Mouse (Mus musculus) cerebellum, postnatal 14 days (tissue): Measurements from ENCODE around the gene Tmem59.
A peak's percentile ranks its signal among the peaks of the same experiment; 100 is the strongest.

Experiments used
- DNase-seq, 2 experiments: peaks; one replicate each; pipeline ENCODE4 v3.0.0; 2021; ENCODE audit warnings: mixed read lengths in 2 of 2

Tmem59 gene

GRCm38 (mm10) chr4:107178182-107178829 lies at the start of gene Tmem59:
Tmem59 (plus strand) TSS chr4:107178399.
- DNase-seq: peak; percentile 98

GRCm38 (mm10) chr4:107129373-107129772 lies 48.8 kb upstream of the Tmem59 start:
- no peak for DNase-seq

- peak in 1 of 2 experiments; percentile 39 for DNase-seq
These were observed 47.7 kb upstream of the Tmem59 start for GRCm38 (mm10) chr4:107130534-107130933.

- no peak for DNase-seq
These were observed 43.3 kb upstream of the Tmem59 start for GRCm38 (mm10) chr4:107134891-107135290.

- no peak for DNase-seq
These were observed 42.5 kb upstream of the Tmem59 start for GRCm38 (mm10) chr4:107135663-107136062.

- DNase-seq: no peak
These were observed 41.7 kb upstream of the Tmem59 start for GRCm38 (mm10) chr4:107136531-107136930.

- no peak for DNase-seq
These were observed 39.0 kb upstream of the Tmem59 start for GRCm38 (mm10) chr4:107138948-107139835.

- no peak for DNase-seq
These were observed 38.2 kb upstream of the Tmem59 start for GRCm38 (mm10) chr4:107139836-107140631.

GRCm38 (mm10) chr4:107143511-107143910 lies 34.7 kb upstream of the Tmem59 start:
- DNase-seq: no peak

GRCm38 (mm10) chr4:107150991-107151390 lies 27.2 kb upstream of the Tmem59 start:
- DNase-seq: no peak

GRCm38 (mm10) chr4:107152571-107152970 lies 25.6 kb upstream of the Tmem59 start:
- DNase-seq: no peak

- DNase-seq: no peak
These were observed 21.2 kb upstream of the Tmem59 start for GRCm38 (mm10) chr4:107156983-107157401.

- no peak for DNase-seq
These were observed 18.9 kb upstream of the Tmem59 start for GRCm38 (mm10) chr4:107159166-107159773.

- DNase-seq: no peak
These were observed 18.0 kb upstream of the Tmem59 start for GRCm38 (mm10) chr4:107160181-107160580.

GRCm38 (mm10) chr4:107163341-107163740 lies 14.9 kb upstream of the Tmem59 start:
- DNase-seq: no peak

- peak; percentile 84 to 86 for DNase-seq
These were observed 14.2 kb upstream of the Tmem59 start for GRCm38 (mm10) chr4:107163756-107164587.

- no peak for DNase-seq
These were observed 11.5 kb upstream of the Tmem59 start for GRCm38 (mm10) chr4:107166700-107167099.

- DNase-seq: no peak
These were observed 10.4 kb upstream of the Tmem59 start for GRCm38 (mm10) chr4:107167798-107168197.

- no peak for DNase-seq
These were observed 693 bp upstream of the Tmem59 start for GRCm38 (mm10) chr4:107177506-107177905.

- peak; percentile 65 to 70 for DNase-seq
These were observed 761 bp downstream of the Tmem59 start, which contains the start of gene Tceanc2 for GRCm38 (mm10) chr4:107178830-107179490. Tceanc2 (minus strand) TSS chr4:107179116.

- no peak for DNase-seq
These were observed 1.4 kb downstream of the Tmem59 start for GRCm38 (mm10) chr4:107179561-107179960.
